Mouse (Mus musculus): Measurements from ENCODE around the gene Fbln2. TPM values are rescaled to one million over a fixed set of nuclear protein-coding genes. Genes with fewer than 3 reads are reported as not detected.
"Not testable (repeated sequence)": the region's sequence is repeated elsewhere in the genome, so short reads cannot be mapped to it uniquely, and the experiment has no call there.

Fbln2 gene
- 10 to 100 TPM in 1 of 2 experiments, 1 to 10 TPM in 1; 9.3 to 10.3 TPM for total RNA-seq (2021)

DNA sequence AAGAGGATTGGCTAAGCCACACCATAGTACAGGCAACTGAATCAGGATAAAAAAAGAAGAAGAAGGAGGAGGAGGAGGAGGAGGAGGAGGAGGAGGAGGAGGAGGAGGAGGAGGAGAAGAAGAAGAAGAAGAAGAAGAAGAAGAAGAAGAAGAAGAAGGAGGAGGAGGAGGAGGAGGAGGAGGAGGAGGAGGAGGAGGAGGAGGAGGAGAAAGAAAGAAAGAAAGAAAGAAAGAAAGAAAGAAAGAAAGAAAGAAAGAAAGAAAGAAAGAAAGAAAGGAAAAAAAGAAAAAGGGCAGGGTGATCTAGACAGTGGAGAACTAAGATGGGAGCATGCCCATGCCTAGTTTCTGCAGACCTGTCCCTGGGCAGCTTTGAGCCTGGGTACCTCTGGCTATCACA, at the start of gene Fbln2:
Gene Fbln2, plus strand, starts transcription at position 301 of the 400 bp plus-strand sequence.
- DNase-seq, result not testable (repeated sequence)

GRCm38 (mm10) chr6:91163195-91163911, 48.9 kb upstream of the Fbln2 start:
- no peak for DNase-seq

DNA sequence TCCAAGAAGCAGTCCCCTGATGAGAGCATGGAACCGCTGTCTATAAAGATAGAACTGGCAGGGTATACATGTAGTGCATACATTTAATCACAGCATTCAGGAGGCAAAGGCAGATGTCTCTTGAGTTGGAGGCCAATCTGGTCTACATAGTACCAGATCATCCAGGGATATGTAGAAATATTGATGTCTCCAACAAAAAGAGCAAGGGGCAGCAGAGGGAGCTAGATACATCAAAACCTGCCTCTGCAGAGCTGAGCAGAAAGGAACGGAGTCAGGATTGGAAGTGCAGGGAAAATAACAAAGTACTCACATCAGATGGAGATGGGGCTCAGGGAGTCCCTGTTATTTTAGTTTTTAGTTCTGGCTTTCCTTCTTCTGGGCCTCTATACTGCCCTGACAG, 47.7 kb upstream of the Fbln2 start:
- peak in 1 of 2 experiments; percentile 22 for DNase-seq

DNA sequence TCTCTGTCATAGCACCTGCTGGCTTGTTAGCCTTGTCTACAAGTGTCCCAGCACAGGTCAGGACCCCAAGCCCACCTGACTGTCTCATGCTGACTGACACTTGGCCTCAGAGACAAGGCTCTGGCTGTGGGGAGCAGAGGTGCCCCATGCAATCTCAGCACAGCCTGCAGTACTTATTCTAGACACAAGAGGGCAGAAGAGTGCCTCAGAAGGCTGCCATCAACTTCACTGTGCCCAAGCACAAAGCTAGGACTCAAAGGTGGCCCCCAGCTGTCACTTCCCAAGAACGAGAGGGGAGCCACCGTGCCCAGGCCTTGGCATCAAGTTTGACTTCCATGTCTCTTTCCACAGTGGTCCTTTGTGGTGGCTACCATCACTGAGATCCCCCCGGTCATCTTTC, 47.0 kb upstream of the Fbln2 start:
- DNase-seq, result peak; percentile 70 to 78

GRCm38 (mm10) chr6:91167828-91168227, 44.4 kb upstream of the Fbln2 start:
- DNase-seq, result no peak

- no peak for DNase-seq
Observed at GRCm38 (mm10) chr6:91169129-91169528, 43.1 kb upstream of the Fbln2 start.

GRCm38 (mm10) chr6:91171396-91171895, 40.8 kb upstream of the Fbln2 start:
- no peak for DNase-seq

GRCm38 (mm10) chr6:91172381-91172780, 39.9 kb upstream of the Fbln2 start:
- DNase-seq, result no peak

DNA sequence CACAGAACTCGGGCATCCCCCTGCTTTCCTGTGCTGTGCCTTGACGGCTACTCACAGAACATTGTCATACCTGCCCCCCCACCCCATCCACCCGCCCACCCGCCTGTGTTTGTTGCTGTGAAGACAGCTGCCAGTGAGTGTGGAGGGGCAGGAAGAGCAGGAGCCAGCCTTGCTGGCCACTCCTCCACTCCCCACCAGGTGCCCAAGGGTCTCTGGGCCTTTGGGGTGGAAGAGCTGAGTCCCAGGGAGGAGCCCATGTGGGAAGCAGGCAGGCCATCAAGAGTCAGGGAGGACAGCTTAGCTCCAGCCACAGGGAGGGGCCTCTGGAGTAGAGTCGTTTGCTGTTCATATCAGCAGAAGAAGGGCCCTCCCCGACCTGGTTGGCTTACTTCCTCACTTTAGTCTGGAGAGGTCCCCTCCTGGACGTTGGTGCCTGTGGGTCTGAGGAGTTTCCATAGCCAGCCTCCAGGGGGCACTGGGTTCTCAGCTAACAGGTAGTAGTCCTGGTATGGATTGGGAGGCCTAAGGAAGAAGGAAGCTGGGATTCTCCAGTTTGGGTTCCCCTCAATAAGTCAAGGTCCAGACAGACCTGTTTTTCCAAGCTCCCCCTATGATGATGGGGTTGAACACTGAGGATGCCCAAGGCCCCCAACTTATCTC, 38.9 kb upstream of the Fbln2 start:
- peak; percentile 54 to 59 for DNase-seq

GRCm38 (mm10) chr6:91174211-91174610, 38.0 kb upstream of the Fbln2 start:
- DNase-seq, result no peak

GRCm38 (mm10) chr6:91180767-91181171, 31.5 kb upstream of the Fbln2 start:
- no peak for DNase-seq

- DNase-seq, result peak in 1 of 2 experiments; percentile 48
Observed at GRCm38 (mm10) chr6:91181320-91181719, 30.9 kb upstream of the Fbln2 start.

DNA sequence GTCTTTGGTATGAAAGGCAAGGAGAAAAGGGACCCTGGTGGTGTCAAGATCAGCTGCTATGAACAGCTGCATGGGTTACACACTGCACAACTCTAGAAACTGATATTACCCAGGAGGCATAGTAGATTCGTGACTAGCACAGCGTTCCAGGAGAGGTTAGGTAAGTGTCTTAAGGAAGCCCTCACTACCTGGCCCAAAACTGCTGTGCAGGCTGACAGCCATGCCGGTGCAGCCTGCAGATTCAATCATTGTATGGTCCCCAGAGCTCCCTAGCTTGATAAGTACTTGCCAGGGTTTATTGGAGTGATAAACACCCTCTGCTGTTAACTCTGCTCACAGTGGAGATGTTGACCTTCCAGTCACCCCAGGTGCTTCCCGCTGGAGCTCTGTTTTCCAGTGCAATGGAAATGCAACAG, 30.2 kb upstream of the Fbln2 start:
- DNase-seq, result no peak

GRCm38 (mm10) chr6:91183041-91183440, 29.2 kb upstream of the Fbln2 start:
- no peak for DNase-seq

DNA sequence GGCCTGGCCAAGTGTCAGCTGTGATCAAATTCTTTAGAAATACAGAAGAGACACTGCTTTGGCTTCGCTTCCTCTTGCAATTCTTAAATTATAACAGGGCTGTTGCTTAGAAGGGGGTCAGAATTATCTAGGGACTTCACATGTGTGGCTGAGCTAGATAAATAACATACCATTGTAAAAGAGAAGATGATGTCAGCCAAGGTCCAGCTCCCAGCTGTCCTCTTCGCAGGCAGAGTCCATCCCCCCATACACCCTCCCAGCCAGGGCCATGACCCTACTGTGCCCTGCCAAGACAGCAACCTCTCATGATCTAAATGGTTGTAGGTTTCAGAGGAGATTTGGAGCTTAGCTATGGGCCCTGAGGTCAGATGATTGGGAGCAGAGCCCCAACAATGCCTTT, 28.3 kb upstream of the Fbln2 start:
- DNase-seq, result no peak

DNA sequence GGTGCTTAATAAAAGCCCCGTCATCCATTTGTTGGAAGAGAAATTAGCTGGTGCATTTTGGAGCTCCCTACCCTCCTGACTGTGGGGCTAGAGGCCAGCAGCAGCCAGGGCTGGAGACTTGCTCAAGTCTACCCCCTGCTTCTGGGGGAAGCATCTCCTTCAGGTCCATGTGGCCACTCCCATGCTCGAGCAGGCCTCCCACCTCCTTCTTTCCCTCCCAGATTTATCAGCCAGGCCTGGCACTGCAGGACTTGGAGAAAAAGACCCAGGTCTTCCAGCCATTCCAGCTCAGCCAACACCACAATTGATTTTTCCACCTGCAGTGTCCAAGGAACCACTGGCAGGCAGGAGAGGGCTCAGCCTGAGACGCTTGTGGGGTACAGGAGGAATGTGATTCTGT, 27.5 kb upstream of the Fbln2 start:
- DNase-seq, result no peak

DNA sequence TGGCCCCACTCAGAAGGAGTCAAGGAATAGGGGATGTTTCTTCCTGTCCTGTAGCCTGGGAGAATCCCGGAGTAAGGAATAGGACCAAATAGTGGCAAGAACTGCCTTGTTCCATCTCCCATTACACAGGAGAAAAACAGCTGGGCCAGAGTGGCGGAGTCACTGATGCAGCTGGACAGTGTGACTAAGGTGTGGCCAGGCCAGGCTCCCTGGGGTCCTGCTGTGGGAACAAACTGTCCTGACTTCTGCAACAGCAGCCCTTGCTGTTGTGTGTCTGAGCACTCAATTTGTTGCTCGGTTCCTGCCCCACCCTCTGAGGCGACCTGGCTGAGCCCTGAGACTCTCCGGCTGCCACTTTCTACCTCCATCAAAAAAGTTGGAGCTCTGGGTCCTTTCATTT, 26.8 kb upstream of the Fbln2 start:
- no peak for DNase-seq

GRCm38 (mm10) chr6:91186161-91186931, 25.9 kb upstream of the Fbln2 start:
- no peak for DNase-seq

- DNase-seq, result no peak
Observed at GRCm38 (mm10) chr6:91186934-91187333, 25.3 kb upstream of the Fbln2 start.

GRCm38 (mm10) chr6:91187871-91188270, 24.4 kb upstream of the Fbln2 start:
- no peak for DNase-seq

DNA sequence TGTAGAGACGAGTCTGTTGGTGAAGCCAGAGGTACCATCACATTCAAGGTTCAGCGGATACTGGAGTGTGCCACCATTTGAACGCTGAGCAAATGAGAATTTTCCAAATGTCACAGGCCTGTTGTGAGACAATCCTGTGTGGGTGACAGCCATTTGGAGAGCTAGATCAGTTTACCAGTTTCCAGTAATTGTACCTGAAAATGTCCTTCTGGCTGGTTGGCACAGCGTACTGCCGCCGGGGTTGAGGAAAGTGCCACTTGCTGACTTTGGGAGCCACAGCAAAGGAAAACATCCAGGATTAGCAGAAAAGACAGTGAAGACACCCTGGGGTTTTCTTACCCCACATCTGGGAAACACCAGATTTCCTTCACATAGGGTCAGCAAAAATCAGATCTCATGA, 22.3 kb upstream of the Fbln2 start:
- DNase-seq, result no peak

DNA sequence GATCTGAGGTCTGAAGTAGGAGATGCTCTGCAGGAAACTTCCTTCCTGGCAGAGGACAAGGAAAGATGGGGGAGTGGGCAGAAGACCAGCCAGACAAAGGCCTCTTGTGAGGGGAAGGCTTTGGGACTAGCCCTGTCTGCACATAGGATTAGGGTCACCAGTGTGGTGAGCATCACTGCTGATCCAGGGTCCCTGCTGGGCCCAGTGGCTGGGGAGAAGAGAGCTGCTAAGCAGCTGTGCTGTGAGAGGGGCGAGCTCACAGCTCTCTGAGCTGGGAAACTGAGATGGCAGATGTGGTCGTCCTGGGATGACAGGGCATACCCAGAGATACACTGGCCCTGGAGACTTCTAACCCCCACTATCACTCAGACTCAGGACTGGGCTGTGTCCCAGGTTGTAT, 20.8 kb upstream of the Fbln2 start:
- DNase-seq, result no peak

DNA sequence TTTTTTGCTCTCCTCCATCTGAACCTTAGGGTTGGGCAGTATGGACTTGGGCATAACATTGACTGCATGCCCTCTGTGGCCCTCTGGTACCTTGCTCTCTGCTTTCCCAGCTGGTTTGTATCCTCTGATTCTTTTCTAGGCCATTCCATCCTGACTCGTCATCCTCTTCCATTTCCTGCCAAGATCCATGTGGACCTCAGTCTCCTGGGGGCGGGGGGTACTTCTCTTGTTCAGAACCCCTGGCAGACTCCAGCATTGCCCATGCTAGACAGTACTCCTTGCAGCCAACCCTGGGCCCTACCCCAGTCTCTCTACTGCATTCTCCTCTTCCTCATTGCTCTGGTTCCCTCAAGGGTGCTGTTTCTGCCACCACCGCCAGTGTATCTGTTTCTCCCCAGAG, 19.8 kb upstream of the Fbln2 start:
- no peak for DNase-seq

Measured in layer of hippocampus, postnatal 36 days (tissue).